Mouse (Mus musculus) erythroblast, embryonic 14.5 days (primary cell): Measurements from ENCODE around the gene Pnkp.

Experiments
- GATA1 ChIP-seq: IDR thresholded peaks from 2 replicates; pipeline ENCODE4 v1.6.1; 2012; ENCODE audit warnings: low read length, inconsistent platforms, mixed read lengths
- TAL1 ChIP-seq: IDR thresholded peaks from 3 replicates; pipeline ENCODE4 v1.6.1; 2012; ENCODE audit warnings: low read length, inconsistent platforms, mixed read lengths

- no peak for TF ChIP-seq GATA1
- TF ChIP-seq TAL1 = no peak
These were observed 20.4 kb upstream of the Pnkp start for GRCm38 (mm10) chr7:44836423-44837053.
